Mouse (Mus musculus): ENCODE data around the gene Rab3b.

DNA sequence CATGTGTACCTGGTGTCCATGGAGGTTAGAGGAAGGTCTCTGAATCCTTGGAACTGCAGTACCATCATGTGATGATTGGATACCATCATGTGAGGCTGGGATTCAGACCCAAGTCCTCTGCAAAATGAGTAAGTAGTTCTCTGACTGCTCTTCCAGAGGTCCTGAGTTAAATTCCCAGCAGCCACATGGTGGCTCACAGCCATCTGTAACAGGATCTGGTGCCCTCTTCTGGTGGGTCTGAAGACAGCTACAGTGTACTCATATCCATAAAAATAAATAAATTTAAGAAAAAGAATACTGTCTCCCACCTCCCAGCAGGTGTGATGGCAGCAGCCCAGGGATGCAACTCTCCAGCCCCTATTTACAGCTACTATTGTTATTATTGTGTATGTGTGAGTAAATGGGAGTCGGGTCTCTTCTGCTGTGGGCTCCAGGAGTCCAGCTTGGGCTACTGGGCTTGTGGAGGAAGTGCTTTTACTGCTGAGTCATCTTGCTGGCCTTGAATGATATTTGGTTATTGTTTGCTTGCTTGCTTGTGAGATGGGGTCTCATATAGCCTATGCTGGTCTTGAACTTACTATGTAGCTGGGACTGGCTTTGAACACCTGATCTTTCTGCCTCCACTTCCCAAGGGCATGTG is 108.1 kb downstream of the Rab3b start:
- TF ChIP-seq MYOG (IDR thresholded peaks at IDR 0.05; ENCODE audit: control insufficient read depth, extremely low read depth, insufficient read length) (no peak), MAX (IDR thresholded peaks at IDR 0.05) (no peak), CTCF (IDR thresholded peaks at IDR 0.05; ENCODE audit: control insufficient read depth, insufficient read depth, insufficient read length) (no peak), USF1 (IDR thresholded peaks at IDR 0.05; ENCODE audit: low read depth) (no peak), MYOD1 (IDR thresholded peaks at IDR 0.05; ENCODE audit: control insufficient read depth, insufficient read length, low read depth) (no peak)

Measured in C2C12 (cell line).